Mouse (Mus musculus): ENCODE measurements around the gene Nenf.

Gene Nenf

DNA sequence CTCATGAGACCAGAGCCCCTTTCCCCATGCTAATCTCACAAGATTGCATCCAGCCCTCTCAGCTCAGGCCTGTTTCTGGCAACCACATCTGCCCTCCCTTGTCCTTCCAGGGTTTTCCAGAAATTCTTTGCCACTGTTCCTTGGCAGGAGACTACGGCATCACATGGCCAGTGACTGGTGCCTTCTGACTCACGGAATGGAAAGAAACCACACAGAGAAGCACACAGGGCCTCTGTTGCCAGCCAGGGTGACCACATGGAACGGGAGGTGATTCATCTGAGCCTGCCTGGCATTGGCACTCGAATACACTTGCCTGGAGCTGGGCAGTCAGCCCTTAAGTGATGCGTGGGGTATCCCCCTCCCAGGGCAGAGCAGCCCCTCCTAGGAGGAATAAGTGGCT, 25.6 kb downstream of the Nenf start:
- peak; percentile 65 for ATAC-seq (ENCODE audit: insufficient number of reproducible peaks, low FRiP score, low TSS enrichment)

DNA sequence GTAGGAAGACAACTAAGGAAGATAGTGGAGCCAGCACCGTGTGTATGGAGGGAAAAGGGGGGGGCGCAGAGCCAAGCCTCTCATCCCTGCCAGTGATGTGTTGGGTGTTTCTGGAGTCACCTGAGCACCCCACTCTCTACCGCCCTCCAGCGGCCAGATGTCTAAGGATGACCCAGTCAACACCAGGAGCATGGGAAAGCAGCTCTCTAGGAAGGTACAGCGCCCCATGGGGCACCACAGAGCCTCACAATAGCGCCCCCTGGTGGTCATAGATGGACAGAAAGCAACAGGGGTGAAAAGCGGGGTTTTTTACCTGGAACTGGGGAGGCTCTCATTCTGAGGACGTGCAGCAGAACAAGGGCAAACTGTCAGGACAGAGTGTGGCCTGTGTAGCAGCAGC, 29.2 kb downstream of the Nenf start:
- ATAC-seq (ENCODE audit: insufficient number of reproducible peaks, low FRiP score, low TSS enrichment): no peak

DNA sequence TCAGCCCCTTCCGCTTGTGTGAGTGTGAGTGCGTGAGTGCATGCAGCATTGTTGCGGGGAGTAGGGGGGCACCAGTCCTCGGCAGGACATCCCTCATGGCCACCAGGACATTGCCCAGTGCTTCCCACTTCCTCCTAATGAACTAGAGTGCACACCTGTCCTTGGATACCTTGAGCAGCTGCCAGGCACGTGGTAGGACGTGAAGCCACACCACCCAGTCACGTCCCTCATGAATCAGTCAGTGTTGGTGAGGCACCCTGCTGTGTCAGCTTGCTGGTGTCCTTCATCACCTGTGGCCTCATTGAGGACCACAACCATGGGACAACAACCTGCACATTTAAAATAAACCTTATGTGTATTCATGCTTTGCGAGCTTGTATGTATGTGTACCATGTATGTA, 33.5 kb downstream of the Nenf start:
- no peak for ATAC-seq (ENCODE audit: insufficient number of reproducible peaks, low FRiP score, low TSS enrichment)

DNA sequence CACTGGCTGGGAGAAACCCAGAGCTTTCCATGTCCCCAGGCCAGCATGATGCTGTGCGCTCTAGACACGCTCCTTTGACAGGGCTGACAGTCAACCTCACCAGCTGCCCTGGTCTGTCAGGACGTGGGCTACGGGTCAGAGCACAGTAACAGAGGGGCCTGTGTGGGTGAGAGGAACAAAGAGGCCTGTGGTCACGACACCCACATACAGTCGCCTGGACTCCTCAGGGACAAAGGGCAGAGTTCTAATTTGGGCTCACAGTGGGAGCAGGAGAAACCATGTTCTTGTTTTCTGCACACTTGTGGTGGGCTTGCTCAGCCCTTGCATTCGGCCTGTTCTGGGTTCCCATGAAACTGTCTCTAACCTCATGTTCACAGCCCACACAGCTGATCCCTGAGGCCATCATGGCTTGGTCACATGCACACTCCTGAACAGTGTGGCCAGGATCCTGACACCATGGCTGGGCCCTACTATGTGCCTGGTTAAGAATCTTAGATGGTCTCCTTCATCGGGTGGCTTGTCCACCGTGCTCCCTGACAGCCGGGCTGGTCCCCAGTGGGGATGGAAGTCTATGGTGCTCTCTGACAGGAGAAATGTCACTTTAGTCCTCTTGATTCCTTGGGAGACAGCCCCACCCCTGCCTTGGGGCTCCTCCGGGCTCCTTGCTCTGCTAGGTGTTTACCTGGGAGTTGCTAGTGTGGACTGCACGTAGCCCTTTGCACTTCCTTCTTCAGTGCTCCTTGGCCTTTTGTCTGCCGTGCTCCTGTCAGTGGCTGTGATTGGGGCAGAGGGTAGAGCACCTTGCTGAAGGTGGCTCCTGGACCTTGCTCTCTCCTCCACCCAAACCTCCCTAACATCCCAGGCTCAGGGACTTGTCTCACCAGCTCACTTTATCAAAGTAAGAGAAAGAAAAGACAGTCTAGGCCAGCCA, 34.6 kb downstream of the Nenf start:
- no peak for ATAC-seq (ENCODE audit: insufficient number of reproducible peaks, low FRiP score, low TSS enrichment)

DNA sequence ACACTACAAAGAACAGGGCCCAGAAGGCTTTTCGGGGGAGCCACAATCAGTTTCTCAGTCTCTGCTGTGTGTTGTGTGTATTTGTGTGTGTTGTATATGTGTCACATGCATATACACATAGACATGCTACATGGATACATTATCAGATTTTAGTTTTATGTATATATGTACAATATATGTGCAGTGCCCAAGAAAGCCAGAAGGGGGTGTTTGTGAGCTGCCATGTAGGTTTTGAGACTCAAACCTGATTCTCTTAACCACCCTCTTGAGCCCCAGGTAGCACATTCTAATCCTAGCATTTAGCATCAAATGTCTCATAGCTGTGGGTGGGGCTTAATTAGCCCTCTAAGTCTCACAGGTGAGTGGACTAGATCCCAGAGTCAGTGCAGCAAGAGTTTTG, 35.7 kb downstream of the Nenf start:
- no peak for ATAC-seq (ENCODE audit: insufficient number of reproducible peaks, low FRiP score, low TSS enrichment)

DNA sequence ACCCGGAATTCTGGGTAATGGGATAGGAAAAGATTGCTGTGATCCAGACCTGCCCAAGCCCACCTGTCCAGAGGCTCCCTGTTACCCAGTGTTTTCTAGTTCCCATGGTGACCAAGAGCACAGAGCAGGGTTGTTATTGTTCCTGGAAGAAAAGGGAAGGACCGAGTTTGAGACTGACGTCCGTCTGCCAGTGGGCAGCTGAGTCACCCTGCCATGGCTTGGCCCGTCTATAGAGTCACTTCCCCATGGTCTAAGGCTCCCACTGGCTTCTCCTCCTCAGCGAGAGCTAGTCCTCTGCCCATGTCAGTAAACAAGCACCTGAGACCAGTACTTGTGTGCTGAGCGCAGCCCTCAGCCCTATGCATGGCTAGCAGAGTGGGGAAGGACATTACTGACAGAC, 36.8 kb downstream of the Nenf start:
- ATAC-seq (ENCODE audit: insufficient number of reproducible peaks, low FRiP score, low TSS enrichment): no peak

DNA sequence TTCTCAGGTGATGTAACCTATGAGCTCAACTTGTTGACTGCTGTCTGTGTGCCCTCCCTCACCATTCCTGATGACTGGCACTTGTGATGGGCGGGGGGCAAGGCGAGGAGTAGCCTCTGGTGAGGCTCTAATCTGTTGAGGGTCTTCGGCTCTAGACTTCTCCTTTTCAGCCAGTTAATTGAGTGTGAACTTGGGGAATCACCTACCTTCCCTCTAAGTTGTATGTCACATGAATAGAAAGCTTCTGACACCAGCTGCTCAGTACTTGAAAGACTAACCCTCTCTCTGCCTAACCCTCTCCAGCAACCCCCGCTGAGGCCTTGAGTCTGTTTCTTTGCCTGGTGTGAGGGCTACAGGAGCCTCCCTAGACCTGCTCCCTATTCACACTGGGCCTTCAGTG, 39.7 kb downstream of the Nenf start:
- no peak for ATAC-seq (ENCODE audit: insufficient number of reproducible peaks, low FRiP score, low TSS enrichment)

DNA sequence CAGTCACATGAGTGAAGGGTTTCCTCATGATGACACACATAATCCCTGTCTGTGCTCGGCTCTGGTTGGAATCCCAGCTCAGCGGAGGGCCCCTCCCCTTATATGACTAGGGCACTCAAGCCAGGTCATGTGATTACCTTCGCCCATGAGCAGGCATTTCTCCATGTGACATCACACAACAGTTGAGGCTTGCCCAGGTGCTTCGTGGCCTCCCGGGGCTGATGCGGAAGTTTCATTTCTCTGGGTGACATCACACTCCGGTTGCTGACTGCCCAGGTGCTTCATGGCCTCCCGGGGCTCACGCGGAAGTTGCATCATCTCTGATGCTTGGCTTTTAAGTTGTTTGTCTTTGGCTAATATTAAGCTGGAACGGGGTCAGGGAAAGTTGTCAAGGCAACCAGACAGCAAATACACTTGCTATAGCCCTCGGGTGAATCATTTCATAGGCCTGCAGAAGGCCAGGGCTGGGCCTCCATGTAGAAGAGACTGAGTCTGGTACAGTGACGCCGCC, 40.4 kb downstream of the Nenf start:
- no peak for ATAC-seq (ENCODE audit: insufficient number of reproducible peaks, low FRiP score, low TSS enrichment)

DNA sequence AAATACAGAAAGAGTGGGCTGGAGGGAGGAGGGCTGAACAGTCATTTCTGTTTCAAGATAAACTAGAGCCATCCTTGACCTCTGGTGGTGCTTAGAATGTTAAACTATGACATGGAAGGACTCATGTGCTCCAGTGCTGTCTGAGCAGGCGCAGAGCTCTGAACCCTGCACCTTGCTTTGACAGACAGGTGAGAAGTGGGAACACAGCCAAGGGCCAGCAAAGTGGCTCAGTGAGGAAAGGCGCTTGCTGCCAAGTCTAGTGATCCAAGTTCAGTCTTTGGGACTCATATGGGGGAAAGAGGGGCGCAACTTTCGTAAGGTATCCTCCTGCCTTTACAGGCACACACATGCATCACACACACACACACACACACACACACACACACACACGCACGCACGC, 41.8 kb downstream of the Nenf start:
- no peak for ATAC-seq (ENCODE audit: insufficient number of reproducible peaks, low FRiP score, low TSS enrichment)

DNA sequence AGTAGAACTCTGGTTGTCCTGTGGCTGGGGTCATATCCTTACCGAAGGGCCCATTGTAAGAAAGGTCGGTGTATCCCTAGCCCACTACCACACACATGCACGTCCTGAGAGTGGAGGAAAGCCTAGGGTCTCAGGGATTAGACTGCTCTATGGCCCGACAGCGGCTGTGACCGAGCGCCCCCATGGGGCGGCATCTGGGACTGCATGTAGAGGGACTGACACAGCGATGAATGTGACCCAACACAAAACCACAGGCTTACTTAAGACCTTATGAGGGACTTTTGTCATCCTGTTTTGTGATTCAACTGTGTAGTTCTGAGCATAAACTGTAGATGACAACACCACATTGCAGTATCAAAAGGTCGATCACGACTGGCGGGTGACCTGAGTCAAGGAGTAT, 42.5 kb downstream of the Nenf start:
- ATAC-seq (ENCODE audit: insufficient number of reproducible peaks, low FRiP score, low TSS enrichment): peak; percentile 36; the same call in 1 of the 2 replicates

DNA sequence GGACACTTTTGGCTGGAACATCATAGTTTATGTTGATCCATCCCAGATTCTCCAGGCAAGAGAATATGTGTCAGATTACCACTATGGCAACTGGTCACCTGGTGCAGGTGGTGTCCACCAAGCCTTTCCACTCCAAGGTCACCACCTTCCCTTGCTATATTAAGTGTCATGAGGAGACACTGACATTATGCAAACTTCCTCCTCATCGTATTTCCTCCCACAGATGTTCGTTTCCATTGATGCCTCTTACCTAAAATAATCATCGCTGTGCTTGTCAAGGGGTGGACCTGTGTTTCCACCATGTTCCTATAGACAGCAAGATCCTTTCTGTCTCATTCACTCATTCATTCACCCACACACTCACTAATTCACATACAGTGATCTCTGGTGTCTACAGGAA, 45.3 kb downstream of the Nenf start:
- ATAC-seq (ENCODE audit: insufficient number of reproducible peaks, low FRiP score, low TSS enrichment): no peak

DNA sequence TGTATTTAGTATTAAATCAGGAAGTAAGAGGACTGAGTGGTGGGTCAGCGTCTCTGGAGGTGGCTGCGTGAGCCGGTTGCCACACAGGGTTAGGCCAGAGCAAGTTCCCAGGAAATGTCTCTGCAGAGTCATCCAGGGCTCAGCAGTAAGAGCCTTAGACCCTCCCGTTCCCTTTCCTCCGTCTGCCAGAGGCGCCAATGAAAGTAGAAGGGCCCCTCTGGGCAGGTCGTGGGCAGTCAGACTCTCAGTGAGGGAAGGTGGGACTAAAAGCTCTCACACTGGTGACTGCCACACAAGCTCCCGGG, 48.4 kb downstream of the Nenf start:
- no peak for ATAC-seq (ENCODE audit: insufficient number of reproducible peaks, low FRiP score, low TSS enrichment)

DNA sequence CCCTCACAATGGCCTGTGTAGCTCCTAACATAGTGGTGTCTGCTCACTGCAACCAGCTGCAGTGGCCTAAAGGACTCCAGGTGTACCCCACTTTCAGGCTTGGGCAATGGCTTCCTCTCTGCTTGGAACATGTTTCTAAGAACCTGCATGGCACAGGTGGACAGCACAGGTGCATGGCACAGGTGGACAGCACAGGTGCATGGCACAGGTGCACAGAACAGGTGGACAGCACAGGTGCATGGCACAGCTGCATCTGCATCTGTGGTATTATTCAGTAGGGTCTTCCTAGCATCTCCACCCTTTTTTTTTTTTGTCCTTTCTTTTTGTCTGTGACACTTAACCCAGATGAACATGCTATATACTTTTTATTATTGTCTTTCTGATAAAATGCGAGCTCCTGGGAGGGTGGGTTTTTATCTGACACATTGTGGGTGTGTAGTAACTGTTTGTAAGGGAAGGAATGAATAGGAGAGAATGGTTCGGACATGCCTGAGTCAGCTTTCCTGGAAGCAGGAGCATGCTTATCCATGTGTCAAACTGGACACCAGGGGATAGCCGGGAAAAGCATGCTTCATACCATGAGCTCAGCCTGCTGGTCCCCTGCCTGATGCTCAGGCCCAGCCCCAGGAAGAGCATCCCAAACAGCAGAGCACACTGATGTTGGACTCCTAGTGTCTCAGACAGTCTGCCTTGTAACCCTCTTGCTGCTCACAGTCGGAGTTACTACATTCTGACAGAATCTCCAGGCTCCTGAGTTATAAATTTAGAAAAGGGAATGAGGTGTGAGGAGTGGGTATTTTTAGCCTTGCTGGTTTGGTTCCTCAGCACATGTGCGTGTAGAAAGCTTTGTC, 49.0 kb downstream of the Nenf start:
- no peak for ATAC-seq (ENCODE audit: insufficient number of reproducible peaks, low FRiP score, low TSS enrichment)

DNA sequence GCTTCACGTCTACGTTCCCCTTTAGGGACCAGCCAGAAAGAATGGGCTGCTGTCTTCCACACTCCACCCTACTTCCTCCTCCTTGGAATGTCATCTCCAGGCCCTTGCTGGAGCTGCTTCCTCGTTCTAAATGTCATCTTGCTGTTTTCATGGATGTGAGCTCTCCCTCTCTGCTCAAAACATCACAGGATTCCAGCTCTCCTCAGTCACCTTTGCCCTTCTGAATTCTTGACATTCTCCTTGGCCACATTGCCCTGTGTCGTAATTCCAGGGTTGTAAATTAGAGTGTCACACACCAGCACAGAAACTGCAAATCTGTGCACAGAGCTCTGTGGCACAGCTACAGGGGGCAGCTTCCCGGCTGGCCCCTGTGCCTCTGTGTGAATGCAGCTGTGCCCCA, 50.1 kb downstream of the Nenf start:
- ATAC-seq (ENCODE audit: insufficient number of reproducible peaks, low FRiP score, low TSS enrichment): no peak

DNA sequence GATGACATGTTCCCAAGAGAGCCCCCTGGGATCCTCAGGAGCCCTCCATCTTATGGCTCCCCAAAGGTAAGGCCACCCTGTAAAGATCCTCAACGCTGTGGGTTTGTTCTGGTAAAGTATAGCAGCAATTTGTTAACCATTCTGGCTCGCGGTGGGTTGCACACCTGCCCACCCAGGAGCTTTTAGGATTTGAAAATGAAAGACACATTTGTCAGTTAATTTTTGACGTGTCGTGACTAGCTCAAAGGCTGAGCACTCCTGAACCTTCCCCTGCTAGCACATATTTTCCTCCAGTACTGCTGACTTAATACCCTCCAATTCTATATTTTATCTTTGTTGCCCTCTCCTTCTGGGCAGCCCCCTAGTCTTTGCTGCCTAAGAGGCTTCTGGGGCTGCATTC, 50.8 kb downstream of the Nenf start:
- no peak for ATAC-seq (ENCODE audit: insufficient number of reproducible peaks, low FRiP score, low TSS enrichment)

DNA sequence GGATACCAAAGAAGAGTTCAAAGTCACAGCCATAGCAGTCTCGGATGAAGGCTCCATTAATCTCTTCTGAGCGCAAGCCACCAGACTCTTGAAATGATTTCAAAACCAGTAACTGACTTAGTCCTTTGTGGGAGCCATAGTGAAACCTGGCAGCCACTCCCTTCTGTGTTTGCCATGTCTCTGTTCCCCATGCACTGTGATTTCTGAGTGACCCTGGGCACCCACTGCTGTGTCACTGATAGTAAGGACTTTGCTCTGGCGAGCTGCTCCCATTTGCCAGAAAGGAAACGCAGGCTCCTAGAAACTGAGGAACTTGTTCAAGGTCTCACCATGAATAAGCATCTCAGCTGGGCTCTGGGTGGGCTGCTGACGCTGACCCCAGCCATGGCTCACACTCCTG, 54.5 kb downstream of the Nenf start:
- no peak for ATAC-seq (ENCODE audit: insufficient number of reproducible peaks, low FRiP score, low TSS enrichment)

DNA sequence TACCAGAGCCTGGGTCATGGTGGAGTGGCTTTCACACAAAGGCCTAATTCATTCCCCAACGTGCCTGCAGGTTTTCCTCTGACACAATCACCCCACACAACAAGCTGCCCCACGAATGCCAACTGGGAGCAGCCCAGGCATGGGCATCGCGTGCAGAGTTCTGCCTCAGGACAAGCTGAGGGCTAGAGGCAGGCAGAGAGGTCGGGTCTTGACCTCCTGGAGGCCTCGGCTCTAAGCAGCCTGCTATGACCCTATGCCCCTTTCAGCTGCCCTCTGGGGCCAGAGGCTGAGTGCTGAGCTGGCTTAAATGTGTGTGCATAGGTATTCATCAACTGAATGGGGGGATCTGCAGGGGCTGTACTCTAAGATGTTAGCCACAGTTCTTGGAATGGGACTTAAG, 56.1 kb downstream of the Nenf start:
- no peak for ATAC-seq (ENCODE audit: insufficient number of reproducible peaks, low FRiP score, low TSS enrichment)

DNA sequence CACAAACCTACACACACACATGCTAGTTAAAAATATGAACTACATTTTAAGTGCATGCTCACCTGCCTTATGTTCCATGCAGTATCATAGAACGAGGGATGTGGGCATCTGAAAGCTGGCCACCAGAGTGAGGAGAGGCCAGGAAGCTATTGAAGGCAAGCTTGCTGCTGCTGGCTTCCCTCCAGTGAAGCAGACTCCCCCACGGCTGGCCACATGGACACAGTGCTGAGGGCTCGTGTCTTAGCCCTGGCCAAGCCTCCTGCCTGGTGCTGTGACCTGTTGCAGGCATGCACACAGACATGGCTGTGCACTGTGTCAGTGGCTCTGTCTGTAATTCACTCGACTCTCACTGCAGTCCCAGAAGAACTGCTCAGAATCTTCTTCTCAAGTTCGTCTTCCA, 58.3 kb downstream of the Nenf start:
- no peak for ATAC-seq (ENCODE audit: insufficient number of reproducible peaks, low FRiP score, low TSS enrichment)

DNA sequence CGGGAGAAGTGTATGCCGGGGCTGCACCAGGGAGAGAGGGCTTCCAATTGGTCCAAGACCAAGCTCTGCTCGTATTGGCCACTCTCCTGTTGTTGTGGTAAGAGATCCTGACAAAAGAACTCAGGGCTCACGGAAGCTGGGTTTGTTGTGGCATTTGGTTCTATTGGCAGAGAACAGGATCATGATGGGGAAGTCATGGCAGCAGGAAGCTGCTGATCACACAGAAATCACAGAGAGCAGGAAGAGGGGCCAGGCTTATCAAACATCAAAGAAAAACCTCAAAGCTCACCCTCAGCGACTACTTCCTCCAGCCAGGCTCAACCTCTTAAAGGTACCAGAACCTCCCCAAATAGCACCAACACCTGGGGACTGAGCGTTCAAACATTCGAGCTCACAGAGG, 58.9 kb downstream of the Nenf start:
- ATAC-seq (ENCODE audit: insufficient number of reproducible peaks, low FRiP score, low TSS enrichment): no peak

DNA sequence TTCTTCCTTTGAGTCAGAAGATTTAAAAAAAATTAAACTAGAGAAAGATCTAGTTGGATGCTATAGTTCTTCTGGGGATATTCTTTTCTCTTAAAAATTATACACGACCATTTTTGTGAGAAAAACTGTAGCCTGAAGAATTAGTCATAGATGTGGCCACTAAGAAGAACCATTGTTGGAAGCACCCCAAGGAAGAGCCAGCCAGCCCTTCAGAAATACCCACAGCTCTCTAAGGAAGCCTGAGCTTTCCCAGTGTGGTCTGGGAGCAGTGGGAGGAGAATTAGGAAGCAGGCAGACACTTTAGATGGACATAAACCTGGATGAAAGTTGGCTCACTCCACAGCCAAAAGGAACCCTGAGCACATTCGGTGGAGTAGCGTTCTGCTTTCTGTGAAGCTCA, 59.5 kb downstream of the Nenf start:
- ATAC-seq (ENCODE audit: insufficient number of reproducible peaks, low FRiP score, low TSS enrichment): no peak

DNA sequence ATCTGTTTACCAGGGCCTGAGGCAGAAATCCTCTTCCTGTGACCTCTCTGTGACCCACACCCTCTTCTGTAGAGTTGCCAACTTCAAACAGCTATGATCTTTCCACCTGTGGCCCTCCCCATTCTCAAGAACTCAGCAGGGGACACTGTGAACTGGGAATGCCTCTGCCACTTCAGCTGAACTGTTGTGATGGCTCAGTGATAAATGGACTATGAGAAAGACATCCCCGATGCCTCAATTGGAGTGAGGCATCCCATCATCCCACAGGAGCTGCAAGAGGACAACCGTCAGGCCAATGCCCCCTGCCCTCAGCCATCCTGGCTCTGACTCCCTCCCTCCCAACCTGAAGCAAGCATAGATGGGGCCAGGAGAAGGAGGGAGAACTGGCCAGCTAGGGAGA, 60.0 kb downstream of the Nenf start:
- no peak for ATAC-seq (ENCODE audit: insufficient number of reproducible peaks, low FRiP score, low TSS enrichment)

DNA sequence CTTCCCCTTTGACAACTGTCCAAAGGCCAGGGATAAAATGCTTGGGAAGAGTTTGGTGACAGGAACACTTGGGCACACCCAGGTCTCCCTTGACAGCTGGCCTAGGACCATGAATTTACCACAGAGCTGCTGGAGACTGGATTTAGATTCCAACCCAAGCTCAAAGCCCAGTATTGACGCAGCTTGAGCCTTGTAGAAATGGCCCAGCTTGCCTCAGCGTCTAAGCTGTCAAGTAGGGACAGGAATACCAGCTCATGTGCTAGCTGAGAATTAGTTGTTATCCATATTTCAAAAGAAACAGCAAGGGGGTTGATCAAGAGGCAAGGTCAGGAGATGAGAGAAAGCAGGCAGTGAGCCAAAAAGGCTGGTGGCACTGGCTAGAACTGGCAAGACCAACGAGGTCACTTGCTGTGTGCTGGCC, 60.6 kb downstream of the Nenf start:
- no peak for ATAC-seq (ENCODE audit: insufficient number of reproducible peaks, low FRiP score, low TSS enrichment)
